8 mouse cellular contexts compared by ENCODE assay signal in the genomic region with DNA sequence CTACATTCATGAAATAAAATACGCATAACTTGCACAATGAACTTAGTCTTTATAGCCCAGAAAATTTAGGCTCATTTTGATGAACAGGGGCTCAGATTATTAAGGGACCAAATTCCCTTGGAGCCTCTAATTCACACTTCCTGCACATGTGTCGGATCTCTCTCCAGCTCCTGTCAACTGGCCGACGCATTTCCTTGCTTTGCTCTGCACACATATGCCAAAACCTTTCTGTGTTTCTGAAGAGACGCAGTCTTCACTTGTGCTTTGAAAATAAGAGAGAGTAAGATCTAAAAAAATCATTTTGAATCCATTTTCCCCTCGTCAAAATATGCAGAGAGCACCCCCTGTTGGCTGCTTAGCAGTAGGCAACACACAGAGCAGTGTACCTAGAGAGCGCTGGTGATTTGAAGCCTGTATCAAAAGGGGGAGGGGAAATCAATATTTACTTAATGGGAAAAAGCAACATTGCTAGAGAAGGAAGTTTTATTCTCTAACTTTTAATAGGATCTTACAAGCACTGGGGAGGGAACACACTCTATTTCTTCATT. TPM values are rescaled to one million over a fixed set of nuclear protein-coding genes. Genes with fewer than 3 reads are reported as not detected.
DNase-seq lines count a peak whose midpoint lies in the region; ATAC-seq and TF ChIP-seq lines count a peak whose summit lies in the region.

No protein-coding gene starts in this region.

- H3K4me2 ChIP-seq in neural tube, embryonic 13.5 days = peak overlapping the region; percentile 28; the same call in 1 of the 2 replicates

- intact Hi-C loops in gastrocnemius, adult 2 months (cut with DNase I) = no loop called here
- intact Hi-C loops in left cerebral cortex, postnatal 25 days (cut with DNase I) = loop anchor here (5.0 kb wide), 3 partner anchors 114 to 576 kb away; no protein-coding TSS in a partner anchor

- H3K36me3 ChIP-seq in neural tube, embryonic 13.5 days = no peaks in the 10 kb centered on the region

- no peak overlapping the region for H3K9ac ChIP-seq in neural tube, embryonic 13.5 days

- no peak for DNase-seq in gastrocnemius, adult 2 months
- no peak for DNase-seq in gastrocnemius, adult 18-20 months (ENCODE audit: low spot score)
- DNase-seq in 416B (ENCODE audit: low read depth) = peak; percentile 34
- DNase-seq in cerebellum, postnatal 25 days = peak; percentile 29 to 59
- DNase-seq in frontal cortex, postnatal 36 days (ENCODE audit: low spot score in 2 of 2) = peak; percentile 71 to 74
- DNase-seq in left cerebral cortex, postnatal 25 days (ENCODE audit: low spot score in 2 of 2) = peak; percentile 57 to 73

- WGBS in neural tube, embryonic 13.5 days = 40% methylated on average over 7 of the region's 7 CpGs

- TF ChIP-seq CTCF in gastrocnemius, adult 2 months (IDR thresholded peaks at IDR 0.05) = peak; percentile 68

- no peak overlapping the region for H3K4me3 ChIP-seq in gastrocnemius, adult 2 months
- no peak overlapping the region for H3K4me3 ChIP-seq in neural tube, embryonic 13.5 days

- 0 out of 2 replicates have a peak, but pooled peaks cover 4% of the 10 kb centered on the region for H3K4me1 ChIP-seq in neural tube, embryonic 13.5 days (replicated peaks)

- H3K9me3 ChIP-seq in neural tube, embryonic 13.5 days = no peaks in the 10 kb centered on the region

- ATAC-seq in neural tube, embryonic 13.5 days (ENCODE audit: low read depth) = peak; percentile 74
- no peak for ATAC-seq in granulocyte monocyte progenitor cell, adult 5-6 weeks (replicated peaks; ENCODE audit: poor library complexity, severe bottlenecking)

- H3K27me3 ChIP-seq in neural tube, embryonic 13.5 days = no peaks in the 10 kb centered on the region

- no peak overlapping the region for H3K27ac ChIP-seq in gastrocnemius, adult 2 months
- H3K27ac ChIP-seq in neural tube, embryonic 13.5 days (replicated peaks) = no peak overlapping the region

RNA-seq across cellular contexts. Expression of a gene that starts 18.5 kb away (rescaled TPM):
- 10 to 100 TPM; 32.9 to 38.2 TPM for total RNA-seq in gastrocnemius, adult 2 months (2021)
- total RNA-seq in gastrocnemius, adult 18-20 months (2021) = 10 to 100 TPM; 34.7 to 35.9 TPM
- 100 to 1,000 TPM; 152 TPM for total RNA-seq in left cerebral cortex, postnatal 25 days (2021)
- 108 and 117 TPM in 2 replicates for polyA plus RNA-seq in neural tube, embryonic 13.5 days (2015; fragmentation: Nextera tagmentation; extraction: Ambion mirVana)
- 39.0 and 41.2 TPM in 2 replicates for total RNA-seq in granulocyte monocyte progenitor cell, adult 5-6 weeks (2014; fragmentation: Nextera tagmentation)
- 44.9 and 54.8 TPM in 2 replicates for total RNA-seq in granulocyte monocyte progenitor cell, adult 5-6 weeks (2017)

Comparison
In these comparisons a context has a peak if more than half of its experiments do, and no peak if none do; other contexts are left out.
1. DNase-seq: peak in 416B (single experiment), cerebellum, postnatal 25 days (2 of 2), frontal cortex, postnatal 36 days (2 of 2) and left cerebral cortex, postnatal 25 days (2 of 2); none in gastrocnemius, adult 2 months (single experiment) and gastrocnemius, adult 18-20 months (single experiment).